Mouse (Mus musculus) CH12.LX (cell line): Measurements from ENCODE around the gene Stk32b. TPM values are rescaled to one million over a fixed set of nuclear protein-coding genes. Genes with fewer than 3 reads are reported as not detected.
A peak's percentile ranks its signal among the peaks of the same experiment; 100 is the strongest.

Experiments used
- DNase-seq: peaks from one replicate; pipeline ENCODE4 v3.0.0-alpha.2; 2013; ENCODE audit errors: extremely low read depth
- H3K27ac ChIP-seq: 2 replicates; pipeline ENCODE4 v1.5.1; 2012; ENCODE audit warnings: low read depth, mild to moderate bottlenecking, control low read depth, moderate library complexity; ENCODE audit not compliant: insufficient read depth
- H3K27me3 ChIP-seq: replicated peaks from 2 replicates; pipeline ENCODE3; 2012; ENCODE audit warnings: inconsistent platforms
- H3K36me3 ChIP-seq, 2 experiments: replicated peaks in 1 of 2; 2 replicates each; pipeline versions ENCODE3 to v1.6.1; 2012; ENCODE audit warnings: inconsistent platforms in 1 of 2, low read length in 1 of 2, mild to moderate bottlenecking in 1 of 2, mixed read lengths in 1 of 2, moderate library complexity in 1 of 2; ENCODE audit not compliant: control insufficient read depth in 1 of 2, insufficient read depth in 1 of 2
- H3K4me1 ChIP-seq, 2 experiments: 2 replicates each; pipeline ENCODE4 v1.6.1; 2012; ENCODE audit warnings: inconsistent platforms in 1 of 2, moderate library complexity in 1 of 2; ENCODE audit not compliant: insufficient read depth in 2 of 2, control insufficient read depth in 1 of 2
- H3K4me2 ChIP-seq: 2 replicates; pipeline ENCODE4 v1.6.1; 2012; ENCODE audit warnings: low read depth, mild to moderate bottlenecking, control low read depth; ENCODE audit not compliant: poor library complexity, insufficient read depth, severe bottlenecking
- H3K4me3 ChIP-seq, 3 experiments: fragments of 150-350 bp in 1 of 3; sonication (generic) in 1 of 3; replicated peaks in 1 of 3; 2 replicates each; pipeline versions ENCODE3 to v1.5.1; 2011 to 2012; ENCODE audit warnings: low read depth in 2 of 3, low read length in 2 of 3, mild to moderate bottlenecking in 2 of 3, moderate library complexity in 2 of 3, control low read depth in 1 of 3, improper control_type of control experiment in 1 of 3, inconsistent platforms in 1 of 3, mixed read lengths in 1 of 3; ENCODE audit not compliant: poor library complexity in 1 of 3
- H3K79me2 ChIP-seq: replicated peaks from 2 replicates; pipeline ENCODE4 v1.6.1; 2012; ENCODE audit warnings: mild to moderate bottlenecking, moderate library complexity; ENCODE audit not compliant: control insufficient read depth, poor library complexity, insufficient read depth, severe bottlenecking; ENCODE audit errors: extremely low read depth
- H3K9ac ChIP-seq: 2 replicates; pipeline ENCODE4 v1.6.1; 2012; ENCODE audit warnings: low read depth, mild to moderate bottlenecking, control low read depth, moderate library complexity; ENCODE audit not compliant: insufficient read depth
- H3K9me3 ChIP-seq: replicated peaks from 2 replicates; pipeline ENCODE3; 2012; ENCODE audit warnings: low read length, inconsistent platforms, mixed read lengths
- CHD1 ChIP-seq: IDR thresholded peaks from 2 replicates; pipeline ENCODE4 v1.6.1; 2012; ENCODE audit warnings: low read depth, low read length, improper control_type of control experiment, inconsistent platforms
- CTCF ChIP-seq, 2 experiments: IDR thresholded peaks in 1 of 2; conservative IDR thresholded peaks in 1 of 2; 2 replicates each; pipeline ENCODE4 v1.5.1; 2011 to 2012; ENCODE audit warnings: low read depth in 2 of 2, low read length in 2 of 2, improper control_type of control experiment in 1 of 2, inconsistent platforms in 1 of 2, mild to moderate bottlenecking in 1 of 2, moderate library complexity in 1 of 2
- HCFC1 ChIP-seq: IDR thresholded peaks from 2 replicates; pipeline ENCODE4 v1.6.1; 2012; ENCODE audit warnings: low read depth, mild to moderate bottlenecking, inconsistent platforms, low read length, improper control_type of control experiment
- JUN ChIP-seq: IDR thresholded peaks from 2 replicates; pipeline ENCODE4 v1.6.1; 2011; ENCODE audit warnings: low read depth, mild to moderate bottlenecking, low read length, improper control_type of control experiment, moderate library complexity; ENCODE audit not compliant: insufficient read depth
- MEF2A ChIP-seq: IDR thresholded peaks from 2 replicates; pipeline ENCODE4 v1.6.1; 2014; ENCODE audit warnings: low read depth, mild to moderate bottlenecking, inconsistent platforms, low read length, improper control_type of control experiment, borderline replicate concordance
- MXI1 ChIP-seq: IDR thresholded peaks from 2 replicates; pipeline ENCODE4 v1.6.1; 2011; ENCODE audit warnings: mild to moderate bottlenecking, low read depth, low read length, improper control_type of control experiment
- PAX5 ChIP-seq: IDR thresholded peaks from 2 replicates; pipeline ENCODE4 v1.6.1; 2012; ENCODE audit warnings: low read length, inconsistent platforms, mixed read lengths
- RAD21 ChIP-seq: IDR thresholded peaks from 2 replicates; pipeline ENCODE4 v1.6.1; 2011; ENCODE audit warnings: low read depth, mild to moderate bottlenecking, low read length, improper control_type of control experiment, moderate library complexity
- RCOR1 ChIP-seq: conservative IDR thresholded peaks from 2 replicates; pipeline ENCODE4 v1.6.1; 2012; ENCODE audit warnings: low read depth, mild to moderate bottlenecking, inconsistent platforms, low read length, improper control_type of control experiment
- SIN3A ChIP-seq: IDR thresholded peaks from 2 replicates; pipeline ENCODE4 v1.6.1; 2012; ENCODE audit warnings: low read length, improper control_type of control experiment, inconsistent platforms
- TCF12 ChIP-seq: IDR thresholded peaks from 2 replicates; pipeline ENCODE4 v1.6.1; 2014; ENCODE audit warnings: low read depth, mild to moderate bottlenecking, inconsistent platforms, low read length, improper control_type of control experiment
- UBTF ChIP-seq: IDR thresholded peaks from 2 replicates; pipeline ENCODE4 v1.6.1; 2012; ENCODE audit warnings: low read depth, mild to moderate bottlenecking, inconsistent platforms, low read length, improper control_type of control experiment, moderate library complexity
- ZC3H11A ChIP-seq: IDR thresholded peaks from 2 replicates; pipeline ENCODE4 v1.6.1; 2012; ENCODE audit warnings: low read depth, mild to moderate bottlenecking, inconsistent platforms, low read length, improper control_type of control experiment
- ZKSCAN1 ChIP-seq: IDR thresholded peaks from 2 replicates; pipeline ENCODE4 v1.6.1; 2012; ENCODE audit warnings: low read depth, inconsistent platforms, low read length, improper control_type of control experiment, borderline replicate concordance
- ZNF384 ChIP-seq: IDR thresholded peaks from 2 replicates; pipeline ENCODE4 v1.6.1; 2012; ENCODE audit warnings: low read depth, low read length, improper control_type of control experiment, inconsistent platforms
- dilution Hi-C: fragments of 300-500 bp; cut with MboI; formaldehyde crosslinking; loops from 2 replicates; pipeline ENCODE4 v1.14.3; 2020; ENCODE audit warnings: low sequenced_read_pairs; ENCODE audit not compliant: extremely low pct_unique_long_range_greater_than_20kb, extremely low pct_ligation_motif_present
- in situ Hi-C: fragments of 300-500 bp; cut with MboI; formaldehyde crosslinking; loops from 3 replicates; pipeline ENCODE4 v1.14.3; 2019; ENCODE audit warnings: low sequenced_read_pairs, low pct_ligation_motif_present, low pct_unique_long_range_greater_than_20kb, mixed read lengths
- polyA plus RNA-seq: library from polyadenylated mRNA; unstranded; fragments of >175 nt; gene quantifications from 2 replicates; pipeline ENCODE4 v1.2.1, GENCODE M21; 2012; ENCODE audit warnings: low read depth; ENCODE audit not compliant: insufficient read length
- total RNA-seq, 2 experiments: library from RNA; depleted of rRNA; stranded (reverse); fragments of 300-350 nt in 1 of 2; fragments of >200 nt in 1 of 2; gene quantifications; 2 replicates each; pipeline ENCODE4 v1.2.3; 2012 to 2014

Stk32b gene
- total and polyA plus RNA-seq, 3 experiments = not detected

- Histone ChIP-seq H3K9ac (no peak overlapping the region), H3K79me2 (no peaks in the 10 kb centered on the region), H3K36me3 (no peaks in the 10 kb centered on the region), H3K27me3 (peaks cover 85% of the 10 kb centered on the region), H3K27ac (no peak overlapping the region), H3K4me3 (no peak overlapping the region), H3K4me1 (no peaks in the 10 kb centered on the region)
- no peak for DNase-seq
- dilution Hi-C loops (no loop called here), in situ Hi-C loops (no loop called here)
- TF ChIP-seq UBTF (no peak), JUN (no peak), ZNF384 (no peak), RCOR1 (no peak), MXI1 (no peak), TCF12 (no peak), ZC3H11A (no peak), MEF2A (no peak), ZKSCAN1 (no peak)
- TF ChIP-seq, all 38 proteins: peak for 0
- H3K9me3 ChIP-seq = no peaks in the 10 kb centered on the region
- no peak overlapping the region for H3K4me2 ChIP-seq
These were observed 3.7 kb upstream of the Stk32b start for GRCm38 (mm10) chr5:37720670-37721069.

- no peak overlapping the region for H3K4me3 ChIP-seq
- peaks cover 0 to 4% of the 10 kb centered on the region in 2 experiments; a peak in 1 of 4 replicates for H3K4me1 ChIP-seq
- no peak overlapping the region for H3K4me2 ChIP-seq
- dilution Hi-C loops (no loop called here), in situ Hi-C loops (loop anchor here (10.0 kb wide), 1 partner anchor 423 kb away; no protein-coding TSS in a partner anchor)
- H3K36me3 ChIP-seq = no peaks in the 10 kb centered on the region
- H3K9ac ChIP-seq = no peak overlapping the region
- H3K27ac ChIP-seq = no peak overlapping the region
- H3K9me3 ChIP-seq = peaks cover 3% of the 10 kb centered on the region
- TF ChIP-seq MEF2A (no peak), PAX5 (no peak), RAD21 (peak; percentile 42), CHD1 (no peak), HCFC1 (no peak), SIN3A (no peak), ZNF384 (no peak), CTCF (conservative IDR thresholded peaks at IDR 0.05 in 1 of 2, IDR thresholded peaks at IDR 0.05 in 1 of 2; ENCODE audit: low read depth in 2 of 2, low read length in 2 of 2) (peak in 1 of 2 experiments; percentile 42; a peak in 2 of 4 replicates)
- TF ChIP-seq, all 38 proteins: peak for 2
- H3K79me2 ChIP-seq = no peaks in the 10 kb centered on the region
- DNase-seq = peak; percentile 7
- H3K27me3 ChIP-seq = peaks cover 82% of the 10 kb centered on the region
These were observed 503 bp upstream of the Stk32b start for GRCm38 (mm10) chr5:37717384-37717963.
